Mouse (Mus musculus) stomach, postnatal 0 days (tissue): ENCODE data around the gene Rps6kc1. TPM values are rescaled to one million over a fixed set of nuclear protein-coding genes. Genes with fewer than 3 reads are reported as not detected.
A peak's percentile ranks its signal among the peaks of the same experiment; 100 is the strongest.
"Not testable (repeated sequence)": the region's sequence is repeated elsewhere in the genome, so short reads cannot be mapped to it uniquely, and the experiment has no call there.

Experiments
- ATAC-seq: fragments of 200-750 bp; cut with Nextera tagmentation; 2 replicates; pipeline ENCODE4 v1.8.0; 2017; ENCODE audit not compliant: low FRiP score, low TSS enrichment
- DNase-seq: peaks from one replicate; pipeline ENCODE4 v3.0.0-alpha.2; 2016; ENCODE audit warnings: low spot score
- H3K27ac ChIP-seq: fragments of 300-500 bp; sonication (generic); replicated peaks from 2 replicates; pipeline ENCODE4 v1.5.1; 2014; ENCODE audit warnings: mild to moderate bottlenecking, control low read depth
- H3K27me3 ChIP-seq: fragments of 300-500 bp; sonication (generic); 2 replicates; pipeline ENCODE4 v1.6.1; 2014; ENCODE audit warnings: low read length; ENCODE audit not compliant: control insufficient read depth, insufficient read depth
- H3K36me3 ChIP-seq: fragments of 300-500 bp; sonication (generic); 2 replicates; pipeline ENCODE4 v1.6.1; 2014; ENCODE audit warnings: low read length, mixed read lengths; ENCODE audit not compliant: control insufficient read depth, insufficient read depth
- H3K4me1 ChIP-seq: fragments of 300-500 bp; sonication (generic); replicated peaks from 2 replicates; pipeline ENCODE4 v1.6.1; 2014; ENCODE audit warnings: antibody characterized with exemption; ENCODE audit not compliant: control insufficient read depth, insufficient read depth
- H3K4me2 ChIP-seq: fragments of 300-500 bp; sonication (generic); replicated peaks from 2 replicates; pipeline ENCODE4 v1.6.1; 2014; ENCODE audit warnings: low read depth, mild to moderate bottlenecking, control low read depth, moderate library complexity
- H3K4me3 ChIP-seq: fragments of 300-500 bp; sonication (generic); 2 replicates; pipeline ENCODE4 v1.5.1; 2014; ENCODE audit warnings: low read depth, low read length, control low read depth
- H3K9ac ChIP-seq: fragments of 300-500 bp; sonication (generic); 2 replicates; pipeline ENCODE4 v1.6.1; 2014; ENCODE audit warnings: mild to moderate bottlenecking, low read length, control low read depth, mixed read lengths
- H3K9me3 ChIP-seq: fragments of 300-500 bp; sonication (generic); 2 replicates; pipeline ENCODE4 v1.6.1; 2016; ENCODE audit warnings: low read length; ENCODE audit not compliant: control insufficient read depth
- CTCF ChIP-seq: IDR thresholded peaks from 2 replicates; pipeline ENCODE4 v1.5.1; 2016; ENCODE audit warnings: antibody characterized with exemption, low read depth, mild to moderate bottlenecking, moderate library complexity
- EP300 ChIP-seq: optimal IDR thresholded peaks from 2 replicates; pipeline ENCODE3; 2016; ENCODE audit warnings: antibody characterized with exemption
- WGBS: fragments of 180-500 bp; shearing (Covaris S2); extraction: QIAGEN DNeasy Blood & Tissue Kit; methylation state at CpG from one replicate; pipeline ENCODE4 v1.1.7; 2014; 5-methylcytosine and 5-hydroxymethylcytosine counted together
- polyA plus RNA-seq: library from polyadenylated mRNA; unstranded; fragments of >200 nt; fragmentation: Nextera tagmentation; extraction: Ambion mirVana; gene quantifications from 2 replicates; pipeline ENCODE4 v1.2.1, GENCODE M21; 2015

Gene Rps6kc1
- polyA plus RNA-seq, 1 experiment from 2014 or later, result 4.5 TPM

DNA sequence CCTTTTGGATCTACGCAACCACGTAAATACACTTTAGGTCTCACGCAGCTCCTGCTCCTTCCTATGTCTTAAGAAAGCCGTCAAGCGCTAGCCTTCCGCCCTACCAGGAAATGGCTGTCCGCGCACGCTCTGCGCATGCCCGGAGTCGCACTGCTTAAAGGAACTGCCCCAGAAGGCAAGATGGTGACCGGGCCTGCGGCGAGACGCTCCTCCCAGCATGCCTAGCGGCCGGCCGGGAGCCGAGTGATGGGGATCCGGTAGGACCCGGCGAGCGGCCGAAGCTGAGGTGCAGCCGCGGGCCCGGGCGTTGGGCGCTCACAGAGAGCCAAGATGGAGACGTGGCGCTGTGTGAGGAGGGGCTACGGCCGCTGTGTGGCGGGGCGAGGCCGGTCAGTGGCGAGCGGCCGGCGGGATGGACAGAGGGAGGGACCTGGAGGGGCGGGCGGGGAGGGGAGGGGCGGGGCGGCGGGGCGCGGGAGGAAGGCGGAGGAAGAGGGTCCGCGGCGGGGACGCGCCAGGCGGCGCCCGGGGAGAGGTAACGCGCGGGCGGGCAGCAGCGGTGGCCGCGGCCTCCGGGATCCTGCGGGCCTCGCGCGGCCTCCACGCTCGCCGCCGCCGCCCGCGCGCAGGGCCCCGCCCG lies 16.9 kb upstream of the Rps6kc1 start:
- Histone ChIP-seq H3K9me3 (no peaks in the 10 kb centered on the region), H3K4me1 (no peaks in the 10 kb centered on the region), H3K4me2 (peak overlapping the region; percentile 67), H3K27ac (peak overlapping the region; percentile 99), H3K27me3 (no peaks in the 10 kb centered on the region), H3K4me3 (peak overlapping the region; percentile 66), H3K9ac (peak overlapping the region; percentile 82), H3K36me3 (no peaks in the 10 kb centered on the region)
- WGBS, result under 1% methylated on average over 50 of the region's 79 CpGs
- TF ChIP-seq EP300 (no peak), CTCF (no peak; the same call in 1 of the 2 replicates)
- peak; percentile 97 for ATAC-seq
- DNase-seq, result peak; percentile 98

GRCm38 (mm10) chr1:190927751-190928369 lies 16.3 kb upstream of the Rps6kc1 start:
- TF ChIP-seq CTCF (no peak), EP300 (no peak)
- no peaks in the 10 kb centered on the region for H3K9me3 ChIP-seq
- peak overlapping the region; percentile 82 for H3K9ac ChIP-seq
- peak overlapping the region; percentile 99 for H3K27ac ChIP-seq
- no peaks in the 10 kb centered on the region for H3K36me3 ChIP-seq
- DNase-seq (no peak), ATAC-seq (peak; percentile 26)
- WGBS, result 8% methylated on average over 16 of the region's 16 CpGs
- peak overlapping the region; percentile 66 for H3K4me3 ChIP-seq
- no peaks in the 10 kb centered on the region for H3K4me1 ChIP-seq
- peak overlapping the region; percentile 67 for H3K4me2 ChIP-seq
- H3K27me3 ChIP-seq, result no peaks in the 10 kb centered on the region

GRCm38 (mm10) chr1:190927311-190927710 lies 15.7 kb upstream of the Rps6kc1 start:
- Histone ChIP-seq H3K9me3 (no peaks in the 10 kb centered on the region), H3K36me3 (no peaks in the 10 kb centered on the region), H3K4me3 (peak overlapping the region; percentile 66), H3K4me1 (no peaks in the 10 kb centered on the region), H3K4me2 (peak overlapping the region; percentile 67), H3K9ac (no peak overlapping the region), H3K27ac (no peak overlapping the region), H3K27me3 (no peaks in the 10 kb centered on the region)
- WGBS, result 92% methylated on average over 3 of the region's 3 CpGs
- no peak for DNase-seq
- TF ChIP-seq CTCF (no peak), EP300 (no peak)
- no peak for ATAC-seq

- H3K27me3 ChIP-seq, ATAC-seq: not testable (repeated sequence)
Observed at GRCm38 (mm10) chr1:190924812-190925211, 13.2 kb upstream of the Rps6kc1 start, which contains the start of gene Angel2. Gene Angel2 (plus strand): TSS chr1:190925112.

GRCm38 (mm10) chr1:190919725-190920469 lies 8.3 kb upstream of the Rps6kc1 start:
- DNase-seq (no peak), ATAC-seq (peak; percentile 51; the same call in 1 of the 2 replicates)
- Histone ChIP-seq H3K27me3 (no peaks in the 10 kb centered on the region), H3K4me3 (no peak overlapping the region), H3K4me2 (no peak overlapping the region), H3K4me1 (no peaks in the 10 kb centered on the region), H3K36me3 (no peaks in the 10 kb centered on the region), H3K9me3 (no peaks in the 10 kb centered on the region), H3K9ac (no peak overlapping the region), H3K27ac (no peak overlapping the region)
- TF ChIP-seq CTCF (no peak), EP300 (no peak)
- 66% methylated on average over 8 of the region's 8 CpGs for WGBS

More at GRCm38 (mm10) chr1:190924812-190925211, 13.2 kb upstream of the Rps6kc1 start, which contains the start of gene Angel2:
- H3K9ac ChIP-seq, H3K27ac ChIP-seq, DNase-seq, H3K36me3 ChIP-seq, H3K4me3 ChIP-seq, H3K4me1 ChIP-seq, H3K9me3 ChIP-seq, H3K4me2 ChIP-seq: not testable (repeated sequence)
- 75% methylated on average over 3 of the region's 3 CpGs for WGBS

- Histone ChIP-seq H3K36me3 (no peaks in the 10 kb centered on the region), H3K9ac (no peak overlapping the region), H3K4me3 (no peak overlapping the region), H3K27ac (no peak overlapping the region), H3K4me1 (no peaks in the 10 kb centered on the region), H3K4me2 (no peak overlapping the region), H3K9me3 (no peaks in the 10 kb centered on the region), H3K27me3 (no peaks in the 10 kb centered on the region)
- 59% methylated on average over 7 of the region's 7 CpGs for WGBS
- DNase-seq (no peak), ATAC-seq (no peak)
- TF ChIP-seq CTCF, result no peak
- no peak for TF ChIP-seq EP300
Observed at GRCm38 (mm10) chr1:190918938-190919337, 7.4 kb upstream of the Rps6kc1 start.
